Mouse (Mus musculus): Measurements from ENCODE around the gene 2810459M11Rik. TPM values are rescaled to one million over a fixed set of nuclear protein-coding genes. Genes with fewer than 3 reads are reported as not detected.
"Not testable (repeated sequence)": the region's sequence is repeated elsewhere in the genome, so short reads cannot be mapped to it uniquely, and the experiment has no call there.

Gene 2810459M11Rik
- polyA plus RNA-seq (2016; fragmentation: Nextera tagmentation; extraction: Ambion mirVana), result 0.19 and 0.28 TPM in 2 replicates

DNA sequence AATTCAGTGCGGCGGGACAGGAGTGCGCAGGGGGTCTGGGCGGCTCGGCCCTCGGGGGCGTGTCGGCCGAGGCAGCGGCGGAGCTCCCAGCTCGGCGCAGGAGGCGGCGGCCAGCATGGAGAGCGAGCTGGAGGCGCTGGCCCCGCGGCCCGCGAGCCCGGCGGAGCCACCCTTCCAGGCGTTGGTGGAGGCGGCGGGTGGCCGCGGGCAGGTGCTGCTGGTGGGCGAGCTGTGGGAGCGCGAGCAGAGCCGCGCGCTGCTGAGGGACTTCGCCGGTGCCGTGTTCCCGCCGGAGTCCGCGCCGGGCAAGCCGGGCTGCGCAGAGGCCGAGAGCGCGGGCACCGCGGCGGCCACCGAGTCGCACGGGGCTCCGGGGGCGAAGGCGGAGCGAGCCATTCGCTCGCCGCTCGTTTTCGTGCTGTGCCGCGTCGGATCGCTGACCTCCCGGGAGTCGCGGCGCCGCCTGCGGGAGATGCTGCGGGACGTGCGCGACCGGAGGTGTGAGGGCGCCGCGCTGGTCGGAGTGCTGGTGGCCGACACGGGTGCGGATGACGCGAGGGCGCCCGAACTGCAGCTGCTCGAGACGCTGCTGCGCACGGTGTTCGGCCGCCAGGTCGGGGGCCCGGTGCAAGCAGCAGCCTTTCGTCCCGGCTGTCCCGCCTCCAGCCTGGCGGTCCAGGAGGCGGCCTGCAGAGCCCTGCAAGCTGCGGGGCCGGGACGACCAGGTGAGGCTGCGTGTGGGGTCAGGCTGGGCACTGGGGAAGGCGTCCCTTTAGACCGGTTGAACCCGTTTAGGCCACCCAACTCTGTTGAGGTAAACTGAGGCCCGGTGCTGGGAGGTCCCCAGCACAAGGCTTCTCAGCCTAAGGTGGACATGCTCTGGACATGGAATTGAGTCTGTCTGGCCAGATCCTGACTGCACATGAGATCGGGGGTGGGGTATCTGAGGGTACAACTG, at the start of gene 2810459M11Rik:
Gene 2810459M11Rik (plus strand): TSS at position 16 of the 958 bp plus-strand sequence.
- Histone ChIP-seq H3K36me3 (no peaks in the 10 kb centered on the region), H3K4me3 (peak within 1 kb of the TSS; percentile 71), H3K4me1 (peaks cover 16% of the 10 kb centered on the region), H3K27me3 (ENCODE audit: low read depth, poor library complexity, severe bottlenecking) (peaks cover 70% of the 10 kb centered on the region), H3K9me3 (replicated peaks) (no peaks in the 10 kb centered on the region), H3K27ac (peak within 1 kb of the TSS; percentile 72)
- DNase-seq (ENCODE audit: low spot score), result peak; percentile 75
- WGBS, result under 1% methylated on average over 110 of the region's 110 CpGs

DNA sequence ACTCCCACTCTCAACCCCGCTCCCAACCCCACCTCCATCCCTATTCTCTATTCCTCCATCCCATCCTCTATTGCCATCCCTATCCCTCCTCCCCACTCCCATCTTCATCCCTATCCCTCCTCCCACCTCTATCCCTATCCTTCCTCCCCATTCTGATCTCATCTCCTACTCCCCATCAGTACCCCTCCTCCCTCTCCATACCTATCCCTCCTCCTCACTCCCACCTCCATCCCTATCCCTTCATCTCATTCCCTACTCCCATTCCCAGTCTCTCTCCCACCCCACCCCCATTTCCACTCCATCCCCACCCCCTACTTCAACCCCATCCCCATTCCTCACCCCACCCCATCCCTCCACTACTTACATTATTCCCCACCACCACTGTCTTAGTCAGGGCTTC, 48.4 kb upstream of the 2810459M11Rik start:
- Histone ChIP-seq H3K27me3 (ENCODE audit: low read depth, poor library complexity, severe bottlenecking) (no peaks in the 10 kb centered on the region), H3K4me3 (no peak overlapping the region), H3K9me3 (replicated peaks) (no peaks in the 10 kb centered on the region), H3K27ac (no peak overlapping the region), H3K4me1 (no peaks in the 10 kb centered on the region), H3K36me3 (no peaks in the 10 kb centered on the region)
- DNase-seq (ENCODE audit: low spot score), result no peak
- 96% methylated on average over 1 of the region's 1 CpGs for WGBS

DNA sequence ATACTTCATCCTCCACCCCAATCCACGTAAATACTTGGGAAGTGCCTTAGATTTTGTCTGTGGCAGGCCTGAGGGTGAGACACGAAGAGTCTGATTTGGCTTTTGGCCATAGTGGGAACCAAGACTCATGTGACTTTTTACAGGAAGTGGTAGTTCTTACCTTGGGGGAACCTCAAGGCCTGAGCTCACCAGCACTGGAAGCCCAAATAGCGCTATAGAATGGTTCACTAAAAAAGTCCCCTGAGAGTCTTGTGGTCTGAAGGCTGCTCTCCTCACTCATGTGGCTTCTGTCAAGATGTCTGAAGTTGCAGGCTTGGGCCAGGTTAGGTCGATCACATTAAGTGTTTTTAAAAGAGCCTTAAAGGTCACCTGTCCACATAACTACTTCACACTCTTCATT, 47.7 kb upstream of the 2810459M11Rik start:
- no peaks in the 10 kb centered on the region for H3K9me3 ChIP-seq (replicated peaks)
- H3K4me1 ChIP-seq, result no peaks in the 10 kb centered on the region
- no peaks in the 10 kb centered on the region for H3K27me3 ChIP-seq (ENCODE audit: low read depth, poor library complexity, severe bottlenecking)
- no peaks in the 10 kb centered on the region for H3K36me3 ChIP-seq
- no peak overlapping the region for H3K27ac ChIP-seq
- H3K4me3 ChIP-seq, result no peak overlapping the region
- WGBS, result 91% methylated on average over 4 of the region's 4 CpGs
- no peak for DNase-seq (ENCODE audit: low spot score)

DNA sequence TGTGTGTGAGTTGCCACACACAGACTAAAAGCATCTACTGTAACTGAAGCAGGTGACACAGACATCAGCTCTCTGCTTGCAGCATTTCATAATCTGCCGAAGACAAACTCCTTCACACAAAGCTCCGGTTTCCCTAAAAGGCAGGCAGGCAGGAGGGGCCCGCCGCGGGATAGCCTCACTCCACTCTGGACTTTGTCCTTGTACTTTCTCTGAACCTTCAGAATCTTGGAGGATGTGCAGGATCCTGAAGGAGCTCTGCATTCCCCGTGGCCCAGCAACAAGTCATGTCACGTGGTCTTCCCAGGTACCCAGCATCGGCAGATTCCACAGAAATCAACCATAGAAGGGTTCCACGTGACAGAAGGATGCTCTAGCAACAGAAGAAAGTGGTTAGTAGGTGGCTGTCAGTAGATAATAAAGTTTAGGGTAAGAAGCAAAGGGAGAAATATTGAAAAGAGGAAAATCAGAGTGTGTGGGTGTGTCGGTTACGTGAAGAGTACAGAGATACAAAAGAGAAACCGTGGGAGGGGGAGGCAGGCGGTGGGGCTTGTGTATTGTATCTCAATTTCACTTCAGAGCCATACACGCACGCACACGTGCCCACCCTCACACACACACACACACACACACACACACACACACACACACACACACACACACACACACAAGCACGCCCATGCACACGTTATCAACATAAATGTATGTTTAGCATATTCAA, 45.7 kb upstream of the 2810459M11Rik start:
- no peaks in the 10 kb centered on the region for H3K27me3 ChIP-seq (ENCODE audit: low read depth, poor library complexity, severe bottlenecking)
- no peaks in the 10 kb centered on the region for H3K9me3 ChIP-seq (replicated peaks)
- H3K4me1 ChIP-seq, result no peaks in the 10 kb centered on the region
- H3K4me3 ChIP-seq, result no peak overlapping the region
- DNase-seq (ENCODE audit: low spot score), result no peak
- H3K36me3 ChIP-seq, result no peaks in the 10 kb centered on the region
- H3K27ac ChIP-seq, result no peak overlapping the region
- WGBS, result 89% methylated on average over 18 of the region's 18 CpGs

DNA sequence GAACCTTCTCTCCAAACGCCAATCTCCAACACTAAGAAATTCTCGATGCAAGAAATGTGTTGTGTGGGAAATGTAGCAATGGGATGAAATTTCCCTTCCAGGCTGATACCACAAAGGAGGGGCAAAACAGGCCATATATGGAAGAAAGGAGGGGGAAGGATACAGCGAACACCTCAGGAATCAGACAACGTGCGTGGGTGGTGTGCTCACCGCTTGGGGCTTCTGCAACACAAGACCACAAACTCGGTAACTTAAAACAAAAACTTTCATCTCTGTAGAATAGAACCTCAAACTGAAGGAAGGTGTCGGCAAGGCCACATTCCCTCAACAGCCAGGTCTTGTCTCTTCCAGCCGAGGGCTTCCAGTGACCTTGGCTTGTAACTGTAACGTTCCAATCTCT, 40.1 kb upstream of the 2810459M11Rik start:
- WGBS, result 92% methylated on average over 10 of the region's 10 CpGs
- Histone ChIP-seq H3K4me3 (no peak overlapping the region), H3K9me3 (replicated peaks) (no peaks in the 10 kb centered on the region), H3K4me1 (no peaks in the 10 kb centered on the region), H3K27ac (no peak overlapping the region), H3K36me3 (no peaks in the 10 kb centered on the region), H3K27me3 (ENCODE audit: low read depth, poor library complexity, severe bottlenecking) (no peaks in the 10 kb centered on the region; the same call in 1 of the 2 replicates)
- DNase-seq (ENCODE audit: low spot score), result no peak

DNA sequence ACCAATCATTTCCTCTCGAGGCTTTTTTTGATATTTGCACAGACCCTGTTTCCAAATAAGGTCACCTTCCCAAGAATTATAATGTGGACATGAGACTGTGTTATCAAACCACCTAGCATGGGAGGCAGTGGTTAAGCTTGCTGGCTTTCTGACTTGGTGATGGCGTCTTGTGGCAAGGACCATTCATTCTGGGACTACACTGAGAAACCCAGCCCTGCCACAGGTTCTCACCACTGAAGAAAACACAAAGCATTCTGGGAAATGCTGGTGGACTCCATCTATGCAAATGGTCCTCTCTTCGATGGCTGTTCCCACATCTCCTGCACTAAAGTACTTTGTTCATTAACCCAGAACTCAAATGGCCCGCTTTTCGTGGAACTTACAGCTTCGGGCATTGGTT, 39.6 kb upstream of the 2810459M11Rik start:
- no peak overlapping the region for H3K27ac ChIP-seq
- no peaks in the 10 kb centered on the region for H3K4me1 ChIP-seq
- H3K4me3 ChIP-seq, result no peak overlapping the region
- H3K36me3 ChIP-seq, result no peaks in the 10 kb centered on the region
- no peak for DNase-seq (ENCODE audit: low spot score)
- H3K9me3 ChIP-seq (replicated peaks), result no peaks in the 10 kb centered on the region
- H3K27me3 ChIP-seq (ENCODE audit: low read depth, poor library complexity, severe bottlenecking), result no peaks in the 10 kb centered on the region; the same call in 1 of the 2 replicates
- WGBS, result 90% methylated on average over 6 of the region's 6 CpGs

DNA sequence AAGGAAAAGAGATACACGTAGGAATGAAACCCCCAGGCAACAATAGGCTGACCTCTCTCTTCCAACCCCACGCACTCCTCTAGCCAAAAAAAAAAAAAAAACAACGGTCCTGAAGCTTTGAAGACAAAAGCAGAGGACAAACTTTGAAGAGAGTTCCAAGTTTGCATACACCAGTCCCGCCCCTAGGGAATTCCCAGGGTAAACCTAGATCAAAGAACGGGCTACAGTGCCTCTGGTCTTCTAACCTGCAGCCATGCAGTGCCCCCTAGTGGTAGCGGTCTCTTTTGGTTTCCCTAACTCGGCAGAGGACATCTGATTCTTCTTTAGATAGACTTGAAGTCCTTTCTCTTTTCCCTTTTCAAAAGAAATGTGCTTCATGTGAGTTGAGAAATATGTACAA, 37.9 kb upstream of the 2810459M11Rik start:
- peak; percentile 91 for DNase-seq (ENCODE audit: low spot score)
- Histone ChIP-seq H3K4me3 (no peak overlapping the region), H3K27ac (no peak overlapping the region), H3K9me3 (replicated peaks) (no peaks in the 10 kb centered on the region), H3K27me3 (ENCODE audit: low read depth, poor library complexity, severe bottlenecking) (no peaks in the 10 kb centered on the region; the same call in 1 of the 2 replicates), H3K36me3 (no peaks in the 10 kb centered on the region), H3K4me1 (no peaks in the 10 kb centered on the region)
- WGBS, result 5% methylated on average over 7 of the region's 7 CpGs

DNA sequence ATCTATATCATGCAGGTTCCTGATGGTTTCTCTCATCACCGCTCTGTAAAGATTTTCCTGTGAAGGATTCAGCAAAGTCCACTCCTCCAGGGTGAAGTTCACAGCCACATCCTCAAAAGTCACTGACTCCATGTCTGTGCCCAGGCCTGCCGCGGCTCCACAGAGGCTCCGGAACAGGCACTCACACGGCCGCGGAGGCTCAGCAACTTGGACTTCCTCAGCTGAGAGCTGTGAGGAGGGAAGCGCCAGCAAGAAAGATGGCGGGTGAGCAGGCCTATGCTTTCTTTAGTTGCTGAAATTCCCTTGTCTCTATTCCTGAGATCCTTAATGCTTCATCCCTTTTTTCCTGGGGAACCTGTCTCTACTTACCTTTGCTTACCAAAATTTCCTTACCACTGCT, 29.9 kb upstream of the 2810459M11Rik start:
- H3K4me3 ChIP-seq; H3K36me3 ChIP-seq; H3K9me3 ChIP-seq (replicated peaks); DNase-seq (ENCODE audit: low spot score); H3K27ac ChIP-seq: not testable (repeated sequence)
- H3K4me1 ChIP-seq, result peaks cover 13% of the 10 kb centered on the region
- WGBS, result 95% methylated on average over 9 of the region's 9 CpGs
- H3K27me3 ChIP-seq (ENCODE audit: low read depth, poor library complexity, severe bottlenecking), result peaks cover 46% of the 10 kb centered on the region

DNA sequence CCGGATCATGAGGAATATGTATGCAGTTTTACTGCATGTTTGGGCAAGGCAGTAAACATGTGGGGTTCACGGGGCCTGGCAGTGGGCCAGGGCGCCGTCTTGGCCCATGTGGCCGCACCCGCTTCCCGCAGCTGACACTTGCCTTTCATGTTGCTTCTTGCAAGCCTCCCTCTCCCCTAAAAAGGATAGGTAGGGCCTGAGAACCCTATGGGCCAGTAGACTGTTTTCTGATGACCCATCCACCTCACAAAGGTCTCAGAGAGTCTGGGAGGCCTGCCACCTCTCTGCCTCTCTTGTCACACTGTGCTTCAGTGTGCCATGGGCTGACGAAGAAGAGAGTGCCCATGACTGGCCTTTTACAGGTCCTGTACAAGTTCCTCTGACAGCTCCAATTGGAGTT, 29.1 kb upstream of the 2810459M11Rik start, which contains the start of gene Spata3:
Gene Spata3 (plus strand): TSS at position 301 of the 400 bp plus-strand sequence.
- 91% methylated on average over 8 of the region's 8 CpGs for WGBS
- Histone ChIP-seq H3K27ac (no peak within 1 kb of the TSS), H3K4me1 (peaks cover 13% of the 10 kb centered on the region), H3K9me3 (replicated peaks) (no peaks in the 10 kb centered on the region), H3K4me3 (no peak within 1 kb of the TSS), H3K27me3 (ENCODE audit: low read depth, poor library complexity, severe bottlenecking) (peaks cover 46% of the 10 kb centered on the region), H3K36me3 (no peaks in the 10 kb centered on the region)
- DNase-seq (ENCODE audit: low spot score), result no peak

DNA sequence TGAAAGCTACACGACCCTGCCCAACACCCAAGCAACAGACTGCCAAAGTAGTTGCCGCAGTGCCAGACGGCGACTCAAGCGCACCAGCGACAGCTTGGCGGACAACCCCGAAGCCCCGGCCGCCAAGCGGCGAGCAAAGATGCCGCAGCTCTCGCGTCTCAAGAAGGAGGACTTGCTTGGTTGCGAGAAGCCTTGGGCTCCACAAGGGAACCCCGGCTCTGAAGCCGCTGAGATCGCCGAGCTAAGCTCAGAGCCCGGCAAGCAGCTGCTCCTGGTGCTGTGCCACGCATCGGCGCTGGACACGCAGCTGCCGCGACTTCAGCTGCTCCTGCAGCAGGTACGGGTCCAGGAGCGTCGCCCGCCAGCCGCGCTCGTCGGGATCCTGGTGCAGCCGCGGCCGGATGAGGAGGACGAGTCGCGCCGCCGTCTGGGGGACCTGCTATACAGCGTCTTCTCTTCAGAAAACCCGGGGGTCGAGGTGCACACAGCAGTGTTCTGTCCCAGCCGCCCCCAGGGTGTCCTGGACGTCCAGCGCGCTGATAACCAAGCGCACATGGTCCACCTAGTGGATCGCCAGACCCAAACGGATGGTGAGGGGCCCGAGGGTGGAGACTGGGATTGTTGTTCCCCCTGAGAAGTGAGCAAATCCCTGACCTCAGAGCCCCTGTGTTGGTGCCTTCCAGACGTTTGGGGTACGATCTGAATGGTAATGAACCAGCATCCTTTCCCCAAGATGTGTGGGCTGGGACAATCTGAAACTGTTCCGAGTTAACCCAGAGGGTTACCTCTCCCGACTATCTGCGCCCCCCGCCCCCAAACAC, 27.2 kb upstream of the 2810459M11Rik start:
- 5% methylated on average over 60 of the region's 60 CpGs for WGBS
- H3K27me3 ChIP-seq (ENCODE audit: low read depth, poor library complexity, severe bottlenecking), result peaks cover 50% of the 10 kb centered on the region
- no peaks in the 10 kb centered on the region for H3K36me3 ChIP-seq

DNA sequence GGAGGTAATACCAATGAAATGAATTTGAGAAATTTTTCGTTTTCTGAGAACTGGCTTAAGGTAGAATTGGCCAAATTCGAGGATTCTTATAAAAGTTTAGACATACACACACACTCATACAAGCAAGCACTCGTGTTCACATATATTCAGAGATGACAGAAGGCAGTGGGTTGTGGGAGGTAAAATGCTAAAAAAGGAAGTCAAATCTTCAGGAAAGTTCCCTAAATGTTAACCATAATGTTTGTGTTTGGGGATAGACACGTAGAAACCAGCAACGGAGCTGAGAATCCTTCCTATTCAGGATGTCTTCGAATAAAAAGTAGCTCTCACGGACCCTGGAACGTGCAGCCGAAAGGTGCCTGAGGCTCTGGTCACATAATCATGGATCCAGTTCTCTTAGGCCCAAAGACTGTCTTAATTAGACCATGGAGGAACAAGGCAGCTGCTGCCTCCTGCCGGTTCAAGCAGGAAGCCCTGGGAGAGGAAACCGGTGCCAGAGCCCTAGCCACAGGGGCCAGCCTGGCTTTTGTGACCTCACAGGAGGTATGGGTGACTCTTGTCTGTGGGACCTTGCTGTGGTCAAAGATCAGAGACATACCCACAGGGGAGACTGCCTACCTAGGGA, 24.2 kb upstream of the 2810459M11Rik start:
- H3K4me1 ChIP-seq, result peaks cover 13% of the 10 kb centered on the region
- no peak for DNase-seq (ENCODE audit: low spot score)
- peaks cover 50% of the 10 kb centered on the region for H3K27me3 ChIP-seq (ENCODE audit: low read depth, poor library complexity, severe bottlenecking)
- H3K9me3 ChIP-seq (replicated peaks), result no peaks in the 10 kb centered on the region
- no peak overlapping the region for H3K27ac ChIP-seq
- H3K4me3 ChIP-seq, result no peak overlapping the region
- H3K36me3 ChIP-seq, result no peaks in the 10 kb centered on the region
- WGBS, result 72% methylated on average over 11 of the region's 11 CpGs

More for the DNA sequence above, 27.2 kb upstream of the 2810459M11Rik start:
- peak; percentile 81 for DNase-seq (ENCODE audit: low spot score)
- no peaks in the 10 kb centered on the region for H3K9me3 ChIP-seq (replicated peaks)
- peaks cover 13% of the 10 kb centered on the region for H3K4me1 ChIP-seq
- peak overlapping the region; percentile 60 for H3K27ac ChIP-seq
- peak overlapping the region; percentile 60 for H3K4me3 ChIP-seq
